Mouse (Mus musculus) fat pad, adult 2 months (tissue): ENCODE results near the gene Pnpla6.
"Not testable (repeated sequence)": the region's sequence is repeated elsewhere in the genome, so short reads cannot be mapped to it uniquely, and the experiment has no call there.

Source experiments
- DNase-seq: peaks from one replicate; pipeline ENCODE4 v3.0.0-alpha.2; 2011; ENCODE audit warnings: low read depth, low spot score; ENCODE audit errors: extremely low read depth

Gene Pnpla6

GRCm38 (mm10) chr8:3574546-3574945, 59.4 kb downstream of the Pnpla6 start:
- DNase-seq: no peak

GRCm38 (mm10) chr8:3576211-3576960, 61.2 kb downstream of the Pnpla6 start:
- DNase-seq: no peak

GRCm38 (mm10) chr8:3579390-3580364, 64.5 kb downstream of the Pnpla6 start:
- DNase-seq: no peak

- DNase-seq: not testable (repeated sequence)
Measured at GRCm38 (mm10) chr8:3581961-3582360, 66.8 kb downstream of the Pnpla6 start.

- DNase-seq: no peak
Measured at GRCm38 (mm10) chr8:3586452-3586851, 71.3 kb downstream of the Pnpla6 start.

GRCm38 (mm10) chr8:3586993-3587390, 71.8 kb downstream of the Pnpla6 start, which contains the start of gene Camsap3:
Gene Camsap3, plus strand, starts transcription at chr8:3587293.
- DNase-seq: no peak

GRCm38 (mm10) chr8:3587391-3588257, 72.4 kb downstream of the Pnpla6 start:
- DNase-seq: no peak

- DNase-seq: no peak
Measured at GRCm38 (mm10) chr8:3588258-3588633, 73.1 kb downstream of the Pnpla6 start.

GRCm38 (mm10) chr8:3593470-3593869, 78.3 kb downstream of the Pnpla6 start:
- no peak for DNase-seq
